Mouse (Mus musculus) left cerebral cortex, postnatal 10 days (tissue): ENCODE measurements around the gene H2-Q4. TPM values are rescaled to one million over a fixed set of nuclear protein-coding genes. Genes with fewer than 3 reads are reported as not detected.
"Not testable (repeated sequence)": the region's sequence is repeated elsewhere in the genome, so short reads cannot be mapped to it uniquely, and the experiment has no call there.

Experiments used
- DNase-seq, 2 experiments: peaks; one replicate each; pipeline ENCODE4 v3.0.0; 2021 to 2022; ENCODE audit warnings: low spot score in 2 of 2, mixed read lengths in 1 of 2; ENCODE audit errors: extremely low spot score in 1 of 2
- intact Hi-C: fragments of 180-260 bp; cut with DNase I; formaldehyde crosslinking; loops from one replicate; pipeline ENCODE4 v1.15.1; 2025
- total RNA-seq, 2 experiments: library from RNA; stranded (reverse); gene quantifications; 2 replicates each; pipeline ENCODE4 v1.2.3; 2021

The H2-Q4 gene
- total RNA-seq, 2 experiments from 2014 or later = 0.56 to 1.4 TPM

GRCm38 (mm10) chr17:35415273-35416129 lies 36.1 kb downstream of the H2-Q4 start:
- intact Hi-C loops, DNase-seq: not testable (repeated sequence)

GRCm38 (mm10) chr17:35418772-35419171 lies 39.4 kb downstream of the H2-Q4 start:
- no peak for DNase-seq
- intact Hi-C loops = no loop called here

- DNase-seq, intact Hi-C loops: not testable (repeated sequence)
Measured at GRCm38 (mm10) chr17:35419564-35419963, 40.1 kb downstream of the H2-Q4 start.

- DNase-seq, intact Hi-C loops: not testable (repeated sequence)
Measured at GRCm38 (mm10) chr17:35420206-35420810, 40.9 kb downstream of the H2-Q4 start.

- intact Hi-C loops, DNase-seq: not testable (repeated sequence)
Measured at GRCm38 (mm10) chr17:35421331-35421730, 41.9 kb downstream of the H2-Q4 start.

GRCm38 (mm10) chr17:35422360-35422759 lies 42.9 kb downstream of the H2-Q4 start:
- DNase-seq = not testable (repeated sequence)

GRCm38 (mm10) chr17:35423131-35423810 lies 43.9 kb downstream of the H2-Q4 start:
- intact Hi-C loops, DNase-seq: not testable (repeated sequence)

More at GRCm38 (mm10) chr17:35422360-35422759, 42.9 kb downstream of the H2-Q4 start:
- intact Hi-C loops = not testable (repeated sequence)

- intact Hi-C loops, DNase-seq: not testable (repeated sequence)
Measured at GRCm38 (mm10) chr17:35424106-35424505, 44.7 kb downstream of the H2-Q4 start.

GRCm38 (mm10) chr17:35424624-35425416 lies 45.4 kb downstream of the H2-Q4 start, which contains the start of gene H2-Q6:
H2-Q6 (plus strand) TSS chr17:35424850.
- peak in 1 of 2 experiments; percentile 49 for DNase-seq
- intact Hi-C loops = not testable (repeated sequence)

GRCm38 (mm10) chr17:35425474-35425873 lies 46.1 kb downstream of the H2-Q4 start:
- intact Hi-C loops, DNase-seq: not testable (repeated sequence)

- DNase-seq, intact Hi-C loops: not testable (repeated sequence)
Measured at GRCm38 (mm10) chr17:35428883-35429282, 49.5 kb downstream of the H2-Q4 start.

GRCm38 (mm10) chr17:35430671-35431070 lies 51.3 kb downstream of the H2-Q4 start:
- intact Hi-C loops, DNase-seq: not testable (repeated sequence)

GRCm38 (mm10) chr17:35432167-35432566 lies 52.8 kb downstream of the H2-Q4 start:
- DNase-seq = not testable (repeated sequence)

GRCm38 (mm10) chr17:35434836-35435235 lies 55.4 kb downstream of the H2-Q4 start:
- DNase-seq, intact Hi-C loops: not testable (repeated sequence)

More at GRCm38 (mm10) chr17:35432167-35432566, 52.8 kb downstream of the H2-Q4 start:
- intact Hi-C loops = not testable (repeated sequence)

Other genes with a start within 250 kb of the H2-Q4 start
- under 1 TPM in 1 of 2 experiments, not detected in 1; 0.34 TPM for gene Apom, start 247.6 kb upstream of the H2-Q4 start, total RNA-seq
- 100 to 1,000 TPM; 297 to 299 TPM for gene Bag6, start 244.4 kb upstream of the H2-Q4 start, total RNA-seq
- 100 to 1,000 TPM; 261 to 270 TPM for gene Prrc2a, start 214.7 kb upstream of the H2-Q4 start, total RNA-seq
- gene Aif1, start 203.5 kb upstream of the H2-Q4 start, total RNA-seq = 10 to 100 TPM in 1 of 2 experiments, 1 to 10 TPM in 1; 8.0 to 12.5 TPM
- gene Lst1, start 191.2 kb upstream of the H2-Q4 start, total RNA-seq = 10 to 100 TPM; 13.7 to 14.9 TPM
- 1 to 10 TPM in 1 of 2 experiments, under 1 TPM in 1; 0.77 to 1.4 TPM for gene Ltb, start 185.2 kb upstream of the H2-Q4 start, total RNA-seq
- gene Tnf, start 177.6 kb upstream of the H2-Q4 start, total RNA-seq = under 1 TPM in 1 of 2 experiments, not detected in 1; 0.19 TPM
- 1 to 10 TPM in 1 of 2 experiments, under 1 TPM in 1; 0.51 to 1.1 TPM for gene Lta, start 174.3 kb upstream of the H2-Q4 start, total RNA-seq
- gene Gm16181, start 158.8 kb upstream of the H2-Q4 start, total RNA-seq = not detected
- 100 to 1,000 TPM; 329 to 351 TPM for gene Atp6v1g2, start 146.0 kb upstream of the H2-Q4 start, total RNA-seq
- gene Nfkbil1, start 143.8 kb upstream of the H2-Q4 start, total RNA-seq = 10 to 100 TPM; 12.7 to 14.6 TPM
- 100 to 1,000 TPM; 255 to 261 TPM for gene Ddx39b, start 137.9 kb upstream of the H2-Q4 start, total RNA-seq
- gene H2-D1, start 116.9 kb upstream of the H2-Q4 start, total RNA-seq = 10 to 100 TPM; 18.2 to 21.5 TPM
- gene H2-Q1, start 59.2 kb upstream of the H2-Q4 start, total RNA-seq = under 1 TPM; 0.67 to 0.81 TPM
- gene H2-Q2, start 37.4 kb upstream of the H2-Q4 start, total RNA-seq = 1 to 10 TPM; 1.7 to 1.8 TPM
- gene H2-Q6, start 45.2 kb downstream of the H2-Q4 start, total RNA-seq = not detected
- under 1 TPM in 1 of 2 experiments, not detected in 1; 0.55 TPM for gene H2-Q7, start 59.5 kb downstream of the H2-Q4 start, total RNA-seq
- gene H2-Q10, start 90.5 kb downstream of the H2-Q4 start, total RNA-seq = not detected
- not detected for gene Pou5f1, start 126.4 kb downstream of the H2-Q4 start, total RNA-seq
- 1 to 10 TPM; 5.7 to 8.5 TPM for gene Tcf19, start 137.2 kb downstream of the H2-Q4 start, total RNA-seq
- gene Cchcr1, start 137.5 kb downstream of the H2-Q4 start, total RNA-seq = 1 to 10 TPM; 6.4 to 7.4 TPM
- gene Psors1c2, start 153.6 kb downstream of the H2-Q4 start, total RNA-seq = under 1 TPM; 0.43 to 0.59 TPM
- under 1 TPM; 0.41 to 0.47 TPM for gene Cdsn, start 172.5 kb downstream of the H2-Q4 start, total RNA-seq
- gene 2300002M23Rik, start 187.8 kb downstream of the H2-Q4 start, total RNA-seq = not detected
- gene Sfta2, start 221.9 kb downstream of the H2-Q4 start, total RNA-seq = not detected
- not detected for gene Gm9573, start 247.0 kb downstream of the H2-Q4 start, total RNA-seq